Mouse (Mus musculus) spleen, adult 2 months (tissue): ENCODE measurements around the gene Pik3ca.

Experiments
- CTCF ChIP-seq: fragments of 200-500 bp; IDR thresholded peaks from 2 replicates; pipeline ENCODE4 v1.5.1; 2011; ENCODE audit warnings: mild to moderate bottlenecking, inconsistent platforms; ENCODE audit not compliant: insufficient read depth, insufficient read length, insufficient replicate concordance; ENCODE audit errors: extremely low read depth
- POLR2A ChIP-seq: fragments of 200-500 bp; IDR thresholded peaks from 2 replicates; pipeline ENCODE4 v1.6.1; 2011; ENCODE audit warnings: low read depth, low read length, inconsistent platforms

DNA sequence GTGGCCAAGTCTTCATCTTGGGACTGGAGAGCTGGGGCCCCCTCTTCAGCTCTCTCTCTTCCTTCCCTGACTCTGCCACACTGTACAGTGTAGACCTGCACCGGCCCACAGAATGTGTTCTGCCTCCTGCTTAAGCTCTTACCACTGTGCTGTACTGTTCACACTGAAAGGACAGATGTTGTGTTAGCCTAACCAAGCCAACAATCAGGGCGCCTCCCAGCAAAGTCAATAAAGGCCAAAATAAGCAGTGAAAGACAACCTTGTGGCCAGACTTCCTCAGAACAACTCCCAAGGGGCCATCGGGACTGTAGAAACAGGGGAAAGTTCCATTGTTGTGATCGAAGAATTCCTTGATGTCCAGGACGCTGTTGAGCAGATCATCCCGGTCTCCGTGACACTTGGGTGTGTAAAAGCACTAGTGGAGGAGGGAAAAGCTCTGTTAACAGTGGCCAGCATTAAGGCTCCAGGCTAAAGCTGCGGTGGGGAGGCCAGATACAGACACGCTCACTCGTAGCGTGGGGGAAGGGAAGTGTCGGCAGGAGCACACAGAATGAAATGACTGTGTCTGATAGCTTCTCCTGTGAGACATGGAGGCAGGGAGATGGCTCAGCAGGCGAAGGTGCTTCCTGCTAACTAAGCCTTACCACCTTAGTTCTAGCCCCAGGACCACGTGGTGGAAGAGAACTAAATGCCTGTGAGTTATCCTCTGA, 74.9 kb downstream of the Pik3ca start:
- TF ChIP-seq CTCF (no peak), POLR2A (no peak)
